Mouse (Mus musculus) intestine, postnatal 0 days (tissue): ENCODE results near the gene Psmd8. TPM values are rescaled to one million over a fixed set of nuclear protein-coding genes. Genes with fewer than 3 reads are reported as not detected.
"Not testable (repeated sequence)": the region's sequence is repeated elsewhere in the genome, so short reads cannot be mapped to it uniquely, and the experiment has no call there.

Experiments
- ATAC-seq: fragments of 200-750 bp; cut with Nextera tagmentation; 2 replicates; pipeline ENCODE4 v1.8.0; 2017; ENCODE audit warnings: mild to moderate bottlenecking, moderate TSS enrichment, moderate library complexity
- H3K27ac ChIP-seq: fragments of 300-500 bp; sonication (generic); 2 replicates; pipeline ENCODE4 v1.5.1; 2014; ENCODE audit warnings: mild to moderate bottlenecking, low read depth, low read length, moderate library complexity
- H3K27me3 ChIP-seq: fragments of 300-500 bp; sonication (generic); replicated peaks from 2 replicates; pipeline ENCODE4 v1.6.1; 2014; ENCODE audit warnings: low read length, mixed read lengths; ENCODE audit not compliant: control insufficient read depth, insufficient read depth
- H3K36me3 ChIP-seq: fragments of 300-500 bp; sonication (generic); 2 replicates; pipeline ENCODE4 v1.6.1; 2014; ENCODE audit warnings: mild to moderate bottlenecking, moderate library complexity; ENCODE audit not compliant: control insufficient read depth, insufficient read depth
- H3K4me1 ChIP-seq: fragments of 300-500 bp; sonication (generic); replicated peaks from 2 replicates; pipeline ENCODE4 v1.6.1; 2014; ENCODE audit warnings: antibody characterized with exemption, low read length, mixed read lengths; ENCODE audit not compliant: control insufficient read depth, insufficient read depth
- H3K4me2 ChIP-seq: fragments of 300-500 bp; sonication (generic); replicated peaks from 2 replicates; pipeline ENCODE4 v1.6.1; 2014; ENCODE audit warnings: low read depth, mild to moderate bottlenecking, moderate library complexity
- H3K4me3 ChIP-seq: fragments of 300-500 bp; sonication (generic); 2 replicates; pipeline ENCODE4 v1.5.1; 2014; ENCODE audit warnings: low read depth, low read length
- H3K9ac ChIP-seq: fragments of 300-500 bp; sonication (generic); 2 replicates; pipeline ENCODE4 v1.6.1; 2014; ENCODE audit warnings: mild to moderate bottlenecking, low read depth, low read length
- H3K9me3 ChIP-seq: fragments of 300-500 bp; sonication (generic); 2 replicates; pipeline ENCODE4 v1.6.1; 2016; ENCODE audit warnings: mixed run types; ENCODE audit not compliant: control insufficient read depth
- CTCF ChIP-seq: sonication (generic); IDR thresholded peaks from 2 replicates; pipeline ENCODE4 v1.5.1; 2016; ENCODE audit warnings: low read depth, mild to moderate bottlenecking, control low read depth, antibody characterized with exemption, moderate library complexity
- WGBS: fragments of 180-500 bp; shearing (Covaris S2); extraction: QIAGEN DNeasy Blood & Tissue Kit; methylation state at CpG from one replicate; pipeline ENCODE4 v1.1.7; 2014; 5-methylcytosine and 5-hydroxymethylcytosine counted together
- polyA plus RNA-seq: library from polyadenylated mRNA; unstranded; fragments of >200 nt; fragmentation: Nextera tagmentation; extraction: Ambion mirVana; gene quantifications from 2 replicates; pipeline ENCODE4 v1.2.1, GENCODE M21; 2015

Gene Psmd8
- polyA plus RNA-seq, 1 experiment from 2014 or later: 209 TPM

GRCm38 (mm10) chr7:29154018-29154720 is 26.3 kb downstream of the Psmd8 start:
- H3K27ac ChIP-seq: no peak overlapping the region
- H3K27me3 ChIP-seq: no peaks in the 10 kb centered on the region
- H3K9me3 ChIP-seq: no peaks in the 10 kb centered on the region
- TF ChIP-seq CTCF: peak; percentile 51
- WGBS: 95% methylated on average over 14 of the region's 14 CpGs
- peaks cover 17% of the 10 kb centered on the region for H3K36me3 ChIP-seq
- no peak overlapping the region for H3K4me3 ChIP-seq
- no peak overlapping the region for H3K4me2 ChIP-seq
- ATAC-seq: no peak
- no peaks in the 10 kb centered on the region; the same call in 1 of the 2 replicates for H3K4me1 ChIP-seq
- no peak overlapping the region for H3K9ac ChIP-seq

- H3K9me3 ChIP-seq: no peaks in the 10 kb centered on the region
- peaks cover 17% of the 10 kb centered on the region for H3K36me3 ChIP-seq
- H3K27ac ChIP-seq: no peak overlapping the region
- H3K4me3 ChIP-seq: no peak overlapping the region
- no peaks in the 10 kb centered on the region for H3K27me3 ChIP-seq
- ATAC-seq: no peak
- no peak overlapping the region for H3K4me2 ChIP-seq
- 68% methylated on average over 10 of the region's 10 CpGs for WGBS
- TF ChIP-seq CTCF: no peak
- no peaks in the 10 kb centered on the region; the same call in 1 of the 2 replicates for H3K4me1 ChIP-seq
- H3K9ac ChIP-seq: no peak overlapping the region
Observed at GRCm38 (mm10) chr7:29151486-29151885, 29.0 kb downstream of the Psmd8 start.

GRCm38 (mm10) chr7:29148771-29149170 is 31.7 kb downstream of the Psmd8 start:
- Histone ChIP-seq H3K36me3 (peaks cover 6% of the 10 kb centered on the region; the same call in 1 of the 2 replicates), H3K9me3 (no peaks in the 10 kb centered on the region), H3K27ac (no peak overlapping the region), H3K4me1 (no peaks in the 10 kb centered on the region), H3K27me3 (no peaks in the 10 kb centered on the region), H3K4me2 (no peak overlapping the region), H3K4me3 (no peak overlapping the region), H3K9ac (no peak overlapping the region)
- TF ChIP-seq CTCF: no peak
- WGBS: 80% methylated on average over 15 of the region's 15 CpGs
- ATAC-seq: no peak

- no peaks in the 10 kb centered on the region for H3K4me1 ChIP-seq
- H3K27ac ChIP-seq: peak overlapping the region; percentile 54; the same call in 1 of the 2 replicates
- H3K4me3 ChIP-seq: no peak overlapping the region
- no peaks in the 10 kb centered on the region for H3K9me3 ChIP-seq
- H3K27me3 ChIP-seq: no peaks in the 10 kb centered on the region
- no peaks in the 10 kb centered on the region for H3K36me3 ChIP-seq
- no peak for TF ChIP-seq CTCF
- H3K9ac ChIP-seq: no peak overlapping the region
- WGBS: 53% methylated on average over 7 of the region's 7 CpGs
- no peak overlapping the region for H3K4me2 ChIP-seq
- ATAC-seq: peak; percentile 89
Observed at GRCm38 (mm10) chr7:29146625-29147367, 33.7 kb downstream of the Psmd8 start.

GRCm38 (mm10) chr7:29144006-29144405 is 36.5 kb downstream of the Psmd8 start:
- no peak overlapping the region for H3K4me2 ChIP-seq
- H3K9ac ChIP-seq: no peak overlapping the region
- H3K4me3 ChIP-seq: no peak overlapping the region
- no peak for ATAC-seq
- TF ChIP-seq CTCF: no peak
- no peaks in the 10 kb centered on the region for H3K36me3 ChIP-seq
- no peaks in the 10 kb centered on the region for H3K4me1 ChIP-seq
- 79% methylated on average over 4 of the region's 4 CpGs for WGBS
- no peaks in the 10 kb centered on the region for H3K9me3 ChIP-seq
- H3K27ac ChIP-seq: no peak overlapping the region
- H3K27me3 ChIP-seq: no peaks in the 10 kb centered on the region

- WGBS: 76% methylated on average over 8 of the region's 8 CpGs
- H3K9ac ChIP-seq: no peak overlapping the region
- H3K4me3 ChIP-seq: no peak overlapping the region
- H3K27ac ChIP-seq: no peak overlapping the region
- no peak for ATAC-seq
- no peaks in the 10 kb centered on the region for H3K36me3 ChIP-seq
- no peaks in the 10 kb centered on the region for H3K9me3 ChIP-seq
- TF ChIP-seq CTCF: no peak
- no peaks in the 10 kb centered on the region for H3K4me1 ChIP-seq
- no peak overlapping the region for H3K4me2 ChIP-seq
- no peaks in the 10 kb centered on the region; the same call in 1 of the 2 replicates for H3K27me3 ChIP-seq
Observed at GRCm38 (mm10) chr7:29141416-29141815, 39.1 kb downstream of the Psmd8 start.

GRCm38 (mm10) chr7:29139237-29139636 is 41.3 kb downstream of the Psmd8 start:
- 86% methylated on average over 3 of the region's 4 CpGs for WGBS
- not testable (repeated sequence) for H3K36me3 ChIP-seq, H3K27ac ChIP-seq, H3K4me2 ChIP-seq, ATAC-seq, H3K9ac ChIP-seq, H3K4me3 ChIP-seq, H3K9me3 ChIP-seq, H3K27me3 ChIP-seq, H3K4me1 ChIP-seq
